Mouse (Mus musculus): Measurements from ENCODE around the gene Plcb3. TPM values are rescaled to one million over a fixed set of nuclear protein-coding genes. Genes with fewer than 3 reads are reported as not detected.
"Not testable (repeated sequence)": the region's sequence is repeated elsewhere in the genome, so short reads cannot be mapped to it uniquely, and the experiment has no call there.

Gene Plcb3
- polyA plus RNA-seq, 1 experiment from 2014 or later: 15.2 TPM

- WGBS: 83% methylated on average over 19 of the region's 19 CpGs
These were observed 64.9 kb downstream of the Plcb3 start for GRCm38 (mm10) chr19:6911101-6912074.

GRCm38 (mm10) chr19:6910306-6910705, 66.0 kb downstream of the Plcb3 start:
- Histone ChIP-seq H3K9ac (ENCODE audit: low read length) (peak overlapping the region; percentile 89), H3K4me1 (ENCODE audit: control insufficient read depth in 2 of 2, insufficient read depth in 2 of 2, low read length in 2 of 2) (peaks cover 6 to 27% of the 10 kb centered on the region in 2 experiments), H3K4me3 (ENCODE audit: control insufficient read depth in 1 of 2, insufficient read depth in 1 of 2, low read depth in 1 of 2, low read length in 2 of 2) (peak overlapping the region; percentile 68 to 73), H3K36me3 (ENCODE audit: control insufficient read depth, insufficient read depth, low read length) (peaks cover 61% of the 10 kb centered on the region), H3K27ac (replicated peaks in 1 of 2; ENCODE audit: control insufficient read depth in 1 of 2, insufficient read depth in 1 of 2, low read depth in 2 of 2, low read length in 2 of 2) (peak overlapping the region; percentile 99 to 100), H3K4me2 (ENCODE audit: low read length) (peak overlapping the region; percentile 86)
- not testable (repeated sequence) for H3K9me3 ChIP-seq (ENCODE audit: control insufficient read depth, low read length); H3K27me3 ChIP-seq (ENCODE audit: control insufficient read depth, insufficient read depth, low read length)
- 1% methylated on average over 30 of the region's 30 CpGs for WGBS
- ATAC-seq (ENCODE audit: insufficient number of reproducible peaks, insufficient read depth, low FRiP score, low read depth): peak; percentile 15; the same call in 1 of the 2 replicates

More at GRCm38 (mm10) chr19:6911101-6912074, 64.9 kb downstream of the Plcb3 start:
- H3K36me3 ChIP-seq (ENCODE audit: control insufficient read depth, insufficient read depth, low read length): peaks cover 58% of the 10 kb centered on the region
- peaks cover 6 to 32% of the 10 kb centered on the region in 2 experiments for H3K4me1 ChIP-seq (ENCODE audit: control insufficient read depth in 2 of 2, insufficient read depth in 2 of 2, low read length in 2 of 2)
- H3K9ac ChIP-seq (ENCODE audit: low read length): peak overlapping the region; percentile 34; the same call in 1 of the 2 replicates
- H3K4me2 ChIP-seq (ENCODE audit: low read length): peak overlapping the region; percentile 86
- no peaks in the 10 kb centered on the region for H3K27me3 ChIP-seq (ENCODE audit: control insufficient read depth, insufficient read depth, low read length)
- H3K9me3 ChIP-seq (ENCODE audit: control insufficient read depth, low read length): no peaks in the 10 kb centered on the region
- peak overlapping the region in 1 of 2 experiments; percentile 73; a peak in 1 of 4 replicates for H3K4me3 ChIP-seq (ENCODE audit: control insufficient read depth in 1 of 2, insufficient read depth in 1 of 2, low read depth in 1 of 2, low read length in 2 of 2)
- no peak for ATAC-seq (ENCODE audit: insufficient number of reproducible peaks, insufficient read depth, low FRiP score, low read depth)
- H3K27ac ChIP-seq (replicated peaks in 1 of 2; ENCODE audit: control insufficient read depth in 1 of 2, insufficient read depth in 1 of 2, low read depth in 2 of 2, low read length in 2 of 2): no peak overlapping the region; a peak in 1 of 4 replicates

- peaks cover 6 to 25% of the 10 kb centered on the region in 2 experiments for H3K4me1 ChIP-seq (ENCODE audit: control insufficient read depth in 2 of 2, insufficient read depth in 2 of 2, low read length in 2 of 2)
- ATAC-seq (ENCODE audit: insufficient number of reproducible peaks, insufficient read depth, low FRiP score, low read depth): peak; percentile 88
- WGBS: 0% methylated on average over 64 of the region's 65 CpGs
- H3K27ac ChIP-seq (replicated peaks in 1 of 2; ENCODE audit: control insufficient read depth in 1 of 2, insufficient read depth in 1 of 2, low read depth in 2 of 2, low read length in 2 of 2): peak within 1 kb of the TSS; percentile 99 to 100
- H3K27me3 ChIP-seq (ENCODE audit: control insufficient read depth, insufficient read depth, low read length): no peaks in the 10 kb centered on the region
- H3K4me3 ChIP-seq (ENCODE audit: control insufficient read depth in 1 of 2, insufficient read depth in 1 of 2, low read depth in 1 of 2, low read length in 2 of 2): peak within 1 kb of the TSS; percentile 68 to 73
- H3K36me3 ChIP-seq (ENCODE audit: control insufficient read depth, insufficient read depth, low read length): peaks cover 64% of the 10 kb centered on the region
- H3K4me2 ChIP-seq (ENCODE audit: low read length): peak within 1 kb of the TSS; percentile 86
- peak within 1 kb of the TSS; percentile 89 for H3K9ac ChIP-seq (ENCODE audit: low read length)
- H3K9me3 ChIP-seq (ENCODE audit: control insufficient read depth, low read length): no peaks in the 10 kb centered on the region
These were observed 66.6 kb downstream of the Plcb3 start, which contains the start of the genes Trmt112 and Prdx5 for GRCm38 (mm10) chr19:6909507-6910289. Gene Trmt112 (plus strand): TSS chr19:6909698. Gene Prdx5 (minus strand): TSS chr19:6910106.

GRCm38 (mm10) chr19:6909021-6909420, 67.2 kb downstream of the Plcb3 start:
- H3K4me2 ChIP-seq (ENCODE audit: low read length): peak overlapping the region; percentile 86
- no peak for ATAC-seq (ENCODE audit: insufficient number of reproducible peaks, insufficient read depth, low FRiP score, low read depth)
- H3K4me3 ChIP-seq (ENCODE audit: control insufficient read depth in 1 of 2, insufficient read depth in 1 of 2, low read depth in 1 of 2, low read length in 2 of 2): peak overlapping the region; percentile 68 to 73
- H3K9ac ChIP-seq (ENCODE audit: low read length): peak overlapping the region; percentile 89
- H3K9me3 ChIP-seq (ENCODE audit: control insufficient read depth, low read length): no peaks in the 10 kb centered on the region
- WGBS: 5% methylated on average over 11 of the region's 11 CpGs
- H3K27me3 ChIP-seq (ENCODE audit: control insufficient read depth, insufficient read depth, low read length): no peaks in the 10 kb centered on the region
- H3K36me3 ChIP-seq (ENCODE audit: control insufficient read depth, insufficient read depth, low read length): peaks cover 60% of the 10 kb centered on the region
- H3K4me1 ChIP-seq (ENCODE audit: control insufficient read depth in 2 of 2, insufficient read depth in 2 of 2, low read length in 2 of 2): peaks cover 6 to 25% of the 10 kb centered on the region in 2 experiments
- peak overlapping the region; percentile 99 to 100 for H3K27ac ChIP-seq (replicated peaks in 1 of 2; ENCODE audit: control insufficient read depth in 1 of 2, insufficient read depth in 1 of 2, low read depth in 2 of 2, low read length in 2 of 2)

GRCm38 (mm10) chr19:6907811-6908540, 68.3 kb downstream of the Plcb3 start:
- no peak for ATAC-seq (ENCODE audit: insufficient number of reproducible peaks, insufficient read depth, low FRiP score, low read depth)
- peak overlapping the region; percentile 86 for H3K4me2 ChIP-seq (ENCODE audit: low read length)
- H3K27ac ChIP-seq (replicated peaks in 1 of 2; ENCODE audit: control insufficient read depth in 1 of 2, insufficient read depth in 1 of 2, low read depth in 2 of 2, low read length in 2 of 2): no peak overlapping the region
- H3K4me3 ChIP-seq (ENCODE audit: control insufficient read depth in 1 of 2, insufficient read depth in 1 of 2, low read depth in 1 of 2, low read length in 2 of 2): peak overlapping the region; percentile 68 to 73; a peak in 2 of 4 replicates
- H3K27me3 ChIP-seq (ENCODE audit: control insufficient read depth, insufficient read depth, low read length): no peaks in the 10 kb centered on the region
- no peaks in the 10 kb centered on the region for H3K9me3 ChIP-seq (ENCODE audit: control insufficient read depth, low read length)
- H3K9ac ChIP-seq (ENCODE audit: low read length): peak overlapping the region; percentile 89
- WGBS: 86% methylated on average over 7 of the region's 7 CpGs
- H3K4me1 ChIP-seq (ENCODE audit: control insufficient read depth in 2 of 2, insufficient read depth in 2 of 2, low read length in 2 of 2): peaks cover 6 to 25% of the 10 kb centered on the region in 2 experiments
- peaks cover 51% of the 10 kb centered on the region for H3K36me3 ChIP-seq (ENCODE audit: control insufficient read depth, insufficient read depth, low read length)

- WGBS: 92% methylated on average over 8 of the region's 8 CpGs
- no peaks in the 10 kb centered on the region for H3K9me3 ChIP-seq (ENCODE audit: control insufficient read depth, low read length)
- H3K9ac ChIP-seq (ENCODE audit: low read length): no peak overlapping the region; the same call in 1 of the 2 replicates
- H3K4me3 ChIP-seq (ENCODE audit: control insufficient read depth in 1 of 2, insufficient read depth in 1 of 2, low read depth in 1 of 2, low read length in 2 of 2): no peak overlapping the region
- H3K27me3 ChIP-seq (ENCODE audit: control insufficient read depth, insufficient read depth, low read length): no peaks in the 10 kb centered on the region
- no peak overlapping the region for H3K4me2 ChIP-seq (ENCODE audit: low read length)
- H3K36me3 ChIP-seq (ENCODE audit: control insufficient read depth, insufficient read depth, low read length): peaks cover 42% of the 10 kb centered on the region
- H3K4me1 ChIP-seq (ENCODE audit: control insufficient read depth in 2 of 2, insufficient read depth in 2 of 2, low read length in 2 of 2): peaks cover 6 to 25% of the 10 kb centered on the region in 2 experiments
- ATAC-seq (ENCODE audit: insufficient number of reproducible peaks, insufficient read depth, low FRiP score, low read depth): no peak
- H3K27ac ChIP-seq (replicated peaks in 1 of 2; ENCODE audit: control insufficient read depth in 1 of 2, insufficient read depth in 1 of 2, low read depth in 2 of 2, low read length in 2 of 2): no peak overlapping the region
These were observed 69.2 kb downstream of the Plcb3 start for GRCm38 (mm10) chr19:6907094-6907493.
